Mouse (Mus musculus) erythroblast, adult 5-6 weeks (primary cell): ENCODE results near the gene Gm17268. TPM values are rescaled to one million over a fixed set of nuclear protein-coding genes. Genes with fewer than 3 reads are reported as not detected.

ENCODE experiments used
- ATAC-seq: replicated peaks from 2 replicates; pipeline ENCODE4 v1.8.0; 2016; ENCODE audit warnings: moderate number of reproducible peaks, mild to moderate bottlenecking, moderate TSS enrichment, inconsistent platforms; ENCODE audit not compliant: poor library complexity, low FRiP score, severe bottlenecking
- total RNA-seq, 2 experiments: library from RNA; stranded (forward) in 1 of 2; stranded (reverse) in 1 of 2; fragments of 150-400 nt in 1 of 2; fragments of 200-764, 138-1000 nt in 1 of 2; gene quantifications; 2 replicates each; pipeline versions ENCODE4 v1.2.3 to v1.2.4; 2015 to 2017; ENCODE audit warnings: low replicate concordance in 2 of 2

Gm17268 gene
- total RNA-seq, 2 experiments from 2014 or later, result not detected

DNA sequence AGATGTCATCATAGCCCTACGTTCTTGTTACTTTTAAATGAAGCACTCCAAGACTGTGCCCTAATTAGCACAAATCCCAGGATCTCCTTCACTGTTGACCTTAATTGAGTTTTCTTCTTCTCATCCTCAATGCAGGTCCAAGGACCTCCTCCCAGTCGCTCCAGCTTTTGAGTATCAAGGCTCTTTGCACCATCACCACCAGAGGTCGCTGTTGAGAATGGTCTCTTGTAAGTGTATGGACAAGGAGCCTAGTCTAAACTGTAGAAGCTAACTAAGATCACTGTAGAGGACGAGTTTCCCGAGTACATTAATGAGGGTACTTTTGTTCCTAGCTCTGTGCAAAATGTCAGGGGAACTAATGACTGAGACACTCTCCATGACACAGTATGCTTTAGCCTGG, 55.2 kb downstream of the Gm17268 start:
- peak; percentile 64; the same call in 1 of the 2 replicates for ATAC-seq

GRCm38 (mm10) chr11:81982191-81982590, 56.2 kb downstream of the Gm17268 start:
- no peak for ATAC-seq

Other genes starting within 250 kb of the Gm17268 start
- gene 5530401A14Rik, start 177.9 kb downstream of the Gm17268 start, total RNA-seq (2015; ENCODE audit: low replicate concordance), result not detected in 2 replicates
- gene 5530401A14Rik, start 177.9 kb downstream of the Gm17268 start, total RNA-seq (2017; ENCODE audit: low replicate concordance), result not detected in 2 replicates
- gene Asic2, start 70.1 kb downstream of the Gm17268 start, total RNA-seq (2015; ENCODE audit: low replicate concordance), result not detected in 2 replicates
- not detected in 2 replicates for gene Asic2, start 70.1 kb downstream of the Gm17268 start, total RNA-seq (2017; ENCODE audit: low replicate concordance)
- gene Ccl2, start 3.0 kb downstream of the Gm17268 start, total RNA-seq (2015; ENCODE audit: low replicate concordance), result 11.5 TPM in 1 of 2 replicates, not detected in the other
- not detected in 2 replicates for gene Ccl2, start 3.0 kb downstream of the Gm17268 start, total RNA-seq (2017; ENCODE audit: low replicate concordance)
- not detected in 2 replicates for gene Ccl7, start 7.2 kb upstream of the Gm17268 start, total RNA-seq (2015; ENCODE audit: low replicate concordance)
- not detected in 2 replicates for gene Ccl7, start 7.2 kb upstream of the Gm17268 start, total RNA-seq (2017; ENCODE audit: low replicate concordance)
- gene Ccl11, start 19.3 kb upstream of the Gm17268 start, total RNA-seq (2015; ENCODE audit: low replicate concordance), result not detected in 2 replicates
- not detected in 2 replicates for gene Ccl11, start 19.3 kb upstream of the Gm17268 start, total RNA-seq (2017; ENCODE audit: low replicate concordance)
- not detected in 2 replicates for gene Ccl12, start 63.3 kb upstream of the Gm17268 start, total RNA-seq (2015; ENCODE audit: low replicate concordance)
- gene Ccl12, start 63.3 kb upstream of the Gm17268 start, total RNA-seq (2017; ENCODE audit: low replicate concordance), result not detected in 2 replicates
- not detected in 2 replicates for gene Ccl8, start 76.6 kb upstream of the Gm17268 start, total RNA-seq (2015; ENCODE audit: low replicate concordance)
- not detected in 2 replicates for gene Ccl8, start 76.6 kb upstream of the Gm17268 start, total RNA-seq (2017; ENCODE audit: low replicate concordance)